Mouse (Mus musculus) intestine, embryonic 14.5 days (tissue): ENCODE results near the gene Phf21a. TPM values are rescaled to one million over a fixed set of nuclear protein-coding genes. Genes with fewer than 3 reads are reported as not detected.
"Not testable (repeated sequence)": the region's sequence is repeated elsewhere in the genome, so short reads cannot be mapped to it uniquely, and the experiment has no call there.

ENCODE experiments used
- ATAC-seq: fragments of 200-750 bp; cut with Nextera tagmentation; replicated peaks from 2 replicates; pipeline ENCODE4 v1.8.0; 2017; ENCODE audit warnings: low read depth, moderate number of reproducible peaks, moderate TSS enrichment, moderate library complexity; ENCODE audit not compliant: low FRiP score, low TSS enrichment
- DNase-seq: peaks from one replicate; pipeline ENCODE4 v3.0.0-alpha.2; 2018; ENCODE audit warnings: low spot score
- H3K27ac ChIP-seq: fragments of 300-500 bp; sonication (generic); 2 replicates; pipeline ENCODE4 v1.5.1; 2014; ENCODE audit warnings: low read depth, mild to moderate bottlenecking, control low read depth
- H3K27me3 ChIP-seq: fragments of 300-500 bp; sonication (generic); replicated peaks from 2 replicates; pipeline ENCODE4 v1.6.1; 2014; ENCODE audit warnings: low read length, control low read depth; ENCODE audit not compliant: control insufficient read depth, insufficient read depth
- H3K36me3 ChIP-seq: fragments of 300-500 bp; sonication (generic); 2 replicates; pipeline ENCODE4 v1.6.1; 2014; ENCODE audit warnings: low read length, control low read depth; ENCODE audit not compliant: control insufficient read depth, insufficient read depth
- H3K4me1 ChIP-seq: fragments of 300-500 bp; sonication (generic); replicated peaks from 2 replicates; pipeline ENCODE4 v1.6.1; 2014; ENCODE audit warnings: low read length, control low read depth, mixed read lengths; ENCODE audit not compliant: control insufficient read depth, insufficient read depth
- H3K4me2 ChIP-seq: fragments of 300-500 bp; sonication (generic); 2 replicates; pipeline ENCODE4 v1.6.1; 2014; ENCODE audit warnings: low read length
- H3K4me3 ChIP-seq: fragments of 300-500 bp; sonication (generic); 2 replicates; pipeline ENCODE4 v1.5.1; 2014; ENCODE audit warnings: low read depth, low read length, control low read depth, mixed read lengths
- H3K9ac ChIP-seq: fragments of 300-500 bp; sonication (generic); 2 replicates; pipeline ENCODE4 v1.6.1; 2014; ENCODE audit warnings: mild to moderate bottlenecking, low read length
- H3K9me3 ChIP-seq: fragments of 300-500 bp; sonication (generic); 2 replicates; pipeline ENCODE4 v1.6.1; 2016; ENCODE audit warnings: low read length, control low read depth; ENCODE audit not compliant: control insufficient read depth
- WGBS: fragments of 180-500 bp; shearing (Covaris S2); extraction: QIAGEN DNeasy Blood & Tissue Kit; methylation state at CpG from one replicate; pipeline ENCODE4 v1.1.7; 2014; 5-methylcytosine and 5-hydroxymethylcytosine counted together
- polyA plus RNA-seq: library from polyadenylated mRNA; unstranded; fragments of >200 nt; fragmentation: Nextera tagmentation; extraction: Ambion mirVana; gene quantifications from 2 replicates; pipeline ENCODE4 v1.2.1, GENCODE M21; 2014

Gene Phf21a
- polyA plus RNA-seq, 1 experiment from 2014 or later: 27.5 TPM

GRCm38 (mm10) chr2:92140383-92140782, 47.5 kb downstream of the Phf21a start:
- peak; percentile 56 for DNase-seq
- no peaks in the 10 kb centered on the region for H3K9me3 ChIP-seq
- no peak overlapping the region for H3K9ac ChIP-seq
- 12% methylated on average over 7 of the region's 7 CpGs for whole genome bisulfite sequencing
- no peak overlapping the region for H3K27ac ChIP-seq
- peaks cover 13% of the 10 kb centered on the region for H3K4me1 ChIP-seq
- no peak for ATAC-seq
- 0 out of 2 replicates have a peak overlapping the region, but pooled peaks have one; percentile 9 for H3K4me3 ChIP-seq
- H3K27me3 ChIP-seq: no peaks in the 10 kb centered on the region
- H3K36me3 ChIP-seq: no peaks in the 10 kb centered on the region
- H3K4me2 ChIP-seq: peak overlapping the region; percentile 52

DNA sequence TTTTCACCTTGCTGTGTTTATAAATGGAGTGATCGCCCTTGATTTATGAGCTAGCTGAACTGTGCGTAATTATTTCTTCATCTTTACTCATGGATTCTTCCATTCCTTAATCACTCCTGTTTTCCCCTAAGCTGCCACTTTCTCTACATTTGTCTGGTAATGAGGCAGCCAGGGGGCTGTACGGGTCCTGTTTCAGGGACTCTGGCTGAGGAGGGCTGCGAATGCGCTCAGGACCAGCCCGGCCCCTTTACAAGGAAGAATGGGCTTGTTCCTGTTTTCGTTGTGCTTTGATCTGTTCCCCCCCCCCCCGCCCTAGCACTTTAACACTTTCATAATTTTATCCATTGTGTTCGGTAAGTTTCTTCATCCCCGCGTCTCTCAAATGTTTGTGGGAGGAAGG, 48.2 kb downstream of the Phf21a start:
- Histone ChIP-seq H3K27ac (no peak overlapping the region), H3K27me3 (no peaks in the 10 kb centered on the region), H3K9me3 (no peaks in the 10 kb centered on the region), H3K4me3 (0 out of 2 replicates have a peak overlapping the region, but pooled peaks have one; percentile 9), H3K36me3 (no peaks in the 10 kb centered on the region), H3K4me2 (peak overlapping the region; percentile 52), H3K9ac (no peak overlapping the region), H3K4me1 (peaks cover 13% of the 10 kb centered on the region)
- ATAC-seq (no peak), DNase-seq (peak; percentile 58)
- WGBS: 9% methylated on average over 11 of the region's 11 CpGs

GRCm38 (mm10) chr2:92143932-92144331, 51.0 kb downstream of the Phf21a start:
- H3K9ac ChIP-seq: no peak overlapping the region
- H3K4me1 ChIP-seq: peaks cover 13% of the 10 kb centered on the region
- H3K4me2 ChIP-seq: no peak overlapping the region
- no peak overlapping the region for H3K4me3 ChIP-seq
- H3K9me3 ChIP-seq: no peaks in the 10 kb centered on the region
- ATAC-seq: no peak
- 52% methylated on average over 5 of the region's 5 CpGs for WGBS
- no peak for DNase-seq
- H3K27me3 ChIP-seq: no peaks in the 10 kb centered on the region
- H3K27ac ChIP-seq: no peak overlapping the region
- H3K36me3 ChIP-seq: no peaks in the 10 kb centered on the region

DNA sequence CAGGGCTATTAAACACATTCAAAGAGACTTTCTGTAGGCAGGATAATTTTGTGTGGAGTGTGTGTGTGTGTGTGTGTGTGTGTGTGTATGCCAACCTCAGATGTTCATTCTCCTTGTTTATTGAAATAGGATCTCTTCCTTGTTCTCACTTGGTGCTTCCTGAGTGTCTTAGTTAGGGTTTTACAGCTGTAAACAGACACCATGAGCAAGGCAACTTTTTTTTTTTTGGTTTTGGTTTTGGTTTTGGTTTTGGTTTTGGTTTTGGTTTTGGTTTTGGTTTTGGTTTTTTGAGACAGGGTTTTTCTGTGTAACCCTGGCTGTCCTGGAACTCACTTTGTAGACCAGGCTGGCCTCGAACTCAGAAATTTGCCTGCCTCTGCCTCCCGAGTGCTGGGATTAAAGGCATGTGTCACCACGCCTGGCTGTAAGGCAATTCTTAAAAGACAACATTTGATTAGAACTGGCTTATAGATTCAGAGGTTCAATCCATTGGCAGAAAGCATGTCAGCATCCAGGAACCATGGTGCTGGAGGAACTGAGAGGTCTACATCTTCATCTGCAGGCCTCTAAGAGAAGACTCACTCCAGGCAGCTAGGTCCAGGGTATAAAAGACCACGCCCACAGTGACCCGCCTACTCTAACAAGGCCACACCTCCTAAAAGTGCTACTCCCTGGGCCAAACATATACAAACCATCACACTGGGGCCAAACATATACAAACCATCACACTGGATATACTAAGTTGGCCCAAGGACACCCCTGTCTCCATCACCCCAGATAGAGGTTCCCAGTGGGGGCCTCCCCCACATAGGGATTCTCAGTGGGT, 55.2 kb downstream of the Phf21a start:
- H3K9me3 ChIP-seq, ATAC-seq, H3K27me3 ChIP-seq, H3K4me1 ChIP-seq, H3K4me2 ChIP-seq, H3K9ac ChIP-seq, DNase-seq, H3K4me3 ChIP-seq, H3K27ac ChIP-seq, H3K36me3 ChIP-seq: not testable (repeated sequence)
- 80% methylated on average over 5 of the region's 5 CpGs for WGBS

GRCm38 (mm10) chr2:92164291-92164690, 71.4 kb downstream of the Phf21a start:
- Histone ChIP-seq H3K36me3 (no peaks in the 10 kb centered on the region), H3K4me2 (no peak overlapping the region), H3K27ac (no peak overlapping the region), H3K9me3 (no peaks in the 10 kb centered on the region), H3K9ac (no peak overlapping the region), H3K4me3 (no peak overlapping the region), H3K27me3 (no peaks in the 10 kb centered on the region), H3K4me1 (no peaks in the 10 kb centered on the region)
- no peak for ATAC-seq
- WGBS: 61% methylated on average over 10 of the region's 10 CpGs
- DNase-seq: no peak

- ATAC-seq (no peak), DNase-seq (no peak)
- 33% methylated on average over 7 of the region's 7 CpGs for WGBS
- Histone ChIP-seq H3K4me1 (no peaks in the 10 kb centered on the region), H3K4me3 (no peak overlapping the region), H3K4me2 (no peak overlapping the region), H3K9me3 (no peaks in the 10 kb centered on the region), H3K27ac (no peak overlapping the region), H3K36me3 (no peaks in the 10 kb centered on the region), H3K9ac (no peak overlapping the region), H3K27me3 (no peaks in the 10 kb centered on the region)
These were observed 74.0 kb downstream of the Phf21a start for GRCm38 (mm10) chr2:92166950-92167349.

- WGBS: 55% methylated on average over 8 of the region's 8 CpGs
These were observed 78.2 kb downstream of the Phf21a start for GRCm38 (mm10) chr2:92171046-92171643.

DNA sequence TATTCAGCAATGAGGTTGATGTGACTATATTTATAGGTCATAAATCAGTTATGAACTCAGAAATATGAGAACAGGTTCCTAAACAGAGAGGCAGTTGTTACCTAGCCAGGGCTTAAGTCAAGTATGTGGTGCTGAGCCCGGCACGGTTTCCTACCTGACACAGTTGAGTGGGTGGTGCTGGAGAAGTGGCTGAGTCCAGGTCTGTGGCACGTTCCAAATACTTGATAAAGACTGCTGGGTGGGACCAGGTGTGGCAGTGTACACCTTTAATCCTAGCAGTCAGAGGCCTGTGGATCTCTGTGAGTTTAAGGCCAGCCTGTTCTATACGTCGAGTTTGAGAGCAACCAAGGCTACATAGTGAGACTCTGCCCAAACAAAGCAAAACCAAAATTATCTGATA, 79.4 kb downstream of the Phf21a start:
- Histone ChIP-seq H3K9me3 (no peaks in the 10 kb centered on the region), H3K9ac (no peak overlapping the region), H3K27ac (no peak overlapping the region), H3K4me2 (no peak overlapping the region), H3K4me3 (no peak overlapping the region), H3K4me1 (no peaks in the 10 kb centered on the region), H3K36me3 (no peaks in the 10 kb centered on the region), H3K27me3 (no peaks in the 10 kb centered on the region)
- 76% methylated on average over 5 of the region's 5 CpGs for WGBS
- ATAC-seq (0 out of 2 replicates have a peak, but pooled peaks have one; percentile 27), DNase-seq (peak; percentile 49)

More at GRCm38 (mm10) chr2:92171046-92171643, 78.2 kb downstream of the Phf21a start:
- no peak overlapping the region for H3K4me3 ChIP-seq
- H3K4me1 ChIP-seq: no peaks in the 10 kb centered on the region
- H3K36me3 ChIP-seq: no peaks in the 10 kb centered on the region
- H3K9ac ChIP-seq: no peak overlapping the region
- H3K9me3 ChIP-seq: no peaks in the 10 kb centered on the region
- H3K27ac ChIP-seq: peak overlapping the region; percentile 20; the same call in 1 of the 2 replicates
- no peak overlapping the region for H3K4me2 ChIP-seq
- DNase-seq (peak; percentile 71), ATAC-seq (0 out of 2 replicates have a peak, but pooled peaks have one; percentile 50)
- no peaks in the 10 kb centered on the region for H3K27me3 ChIP-seq
